Mouse (Mus musculus): Measurements from ENCODE around the gene Serpinb6a.

DNA sequence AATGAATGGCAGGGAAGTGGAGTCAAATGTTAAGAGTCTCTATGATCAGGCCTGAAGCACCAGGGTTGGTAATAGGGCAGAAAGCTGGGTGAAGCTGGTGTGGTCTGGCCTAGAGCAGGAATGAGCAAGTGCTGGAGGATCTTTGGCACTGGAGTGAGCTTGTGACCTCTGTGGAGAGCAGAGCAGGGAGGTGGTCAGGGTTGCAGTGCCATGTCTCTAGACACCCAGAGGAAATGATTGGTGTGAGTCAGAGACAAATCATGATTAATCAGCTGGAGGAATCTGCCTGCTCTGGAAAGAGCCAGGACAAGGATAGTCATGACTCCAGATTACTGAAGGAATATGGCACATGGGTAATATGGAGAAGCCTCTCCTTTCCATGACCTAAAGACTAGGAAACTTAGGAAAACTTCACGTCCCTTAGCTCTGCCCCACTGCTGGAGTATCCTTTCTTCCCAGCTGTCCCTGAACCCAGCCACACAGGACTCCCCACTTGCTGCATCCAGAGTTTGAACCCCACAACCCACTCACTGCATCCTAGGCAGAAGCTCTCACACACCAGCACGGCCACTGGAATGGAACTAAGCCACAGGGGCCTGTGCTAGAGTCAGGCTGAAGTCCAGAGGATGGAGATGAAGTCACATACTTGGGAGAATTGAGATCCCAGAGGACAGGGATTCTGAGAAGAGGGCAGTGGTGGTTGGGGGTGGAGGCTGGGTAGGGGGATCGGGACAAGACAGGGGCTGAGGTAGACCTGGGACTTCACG, 51.1 kb downstream of the Serpinb6a start:
- TF ChIP-seq CTCF (conservative IDR thresholded peaks at IDR 0.05; ENCODE audit: insufficient read depth, insufficient read length, low read depth, low read length) (no peak), POLR2A (IDR thresholded peaks at IDR 0.05; ENCODE audit: low read depth, low read length) (no peak)
